Comparison of ENCODE assay signal across 19 mouse cellular contexts in the genomic region with DNA sequence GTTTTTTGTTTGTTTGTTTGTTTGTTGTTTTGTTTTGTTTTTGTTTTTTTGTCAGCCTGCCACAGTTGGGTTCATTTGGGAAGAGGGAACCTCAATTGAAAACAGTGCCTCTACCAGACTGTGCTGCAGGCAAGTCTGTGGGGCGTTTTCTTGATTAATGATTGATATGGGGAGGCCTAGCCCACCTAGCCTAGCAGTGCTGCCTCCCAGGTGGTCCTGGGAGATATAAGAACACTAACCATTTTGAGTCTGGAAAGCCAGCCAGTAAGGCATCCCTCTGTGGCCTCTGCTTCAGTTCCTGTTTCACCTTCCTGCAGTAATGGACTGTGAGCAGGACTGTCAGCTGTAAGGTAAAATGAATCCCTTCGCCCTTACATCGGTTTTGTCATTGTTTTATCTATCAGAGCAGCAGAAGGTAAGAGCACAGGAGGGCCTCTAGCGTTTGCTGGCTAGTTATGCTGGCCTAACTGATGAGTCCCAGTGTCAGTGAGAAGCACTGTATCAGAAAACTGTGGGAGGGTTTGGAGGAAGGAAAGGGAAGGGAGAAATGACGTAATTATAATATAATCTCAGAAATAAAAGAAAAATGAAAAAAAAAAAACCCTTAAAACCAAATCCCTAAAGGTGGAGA. TPM values are rescaled to one million over a fixed set of nuclear protein-coding genes. Genes with fewer than 3 reads are reported as not detected.
DNase-seq lines count a peak whose midpoint lies in the region; ATAC-seq and TF ChIP-seq lines count a peak whose summit lies in the region.
"Had no signal": no experiment of that assay in that cellular context is flagged by ENCODE, and none has a peak within 500 bp of the region (broad histone marks: within the 10 kb centered on the region; RNA-seq: fewer than 3 reads in every experiment).

No protein-coding gene starts in this region.

- H3K4me2 ChIP-seq in stomach, embryonic 14.5 days (replicated peaks; ENCODE audit: low read depth, low read length): no peak overlapping the region
- no peak overlapping the region for H3K4me2 ChIP-seq in stomach, postnatal 0 days (replicated peaks; ENCODE audit: low read depth)
- peak overlapping the region; percentile 78 for H3K4me2 ChIP-seq in liver, embryonic 13.5 days
- H3K4me2 ChIP-seq in kidney, embryonic 14.5 days (replicated peaks; ENCODE audit: low read depth, low read length): no peak overlapping the region
- H3K4me2 ChIP-seq: forebrain, embryonic 13.5 days; hindbrain, embryonic 12.5 days; intestine, embryonic 15.5 days; lung, embryonic 14.5 days; neural tube, embryonic 12.5 days had no signal

- no peak for TF ChIP-seq CTCF in stomach, postnatal 0 days (IDR thresholded peaks at IDR 0.05; ENCODE audit: low read depth)

- H3K27me3 ChIP-seq in stomach, embryonic 14.5 days (ENCODE audit: control insufficient read depth, insufficient read depth, low read length): no peaks in the 10 kb centered on the region
- no peaks in the 10 kb centered on the region for H3K27me3 ChIP-seq in stomach, postnatal 0 days (ENCODE audit: control insufficient read depth, insufficient read depth, low read length)
- H3K27me3 ChIP-seq in liver, embryonic 13.5 days: no peaks in the 10 kb centered on the region
- H3K27me3 ChIP-seq in kidney, embryonic 14.5 days (ENCODE audit: control insufficient read depth, insufficient read depth, low read length): no peaks in the 10 kb centered on the region
- H3K27me3 ChIP-seq: forebrain, embryonic 13.5 days; hindbrain, embryonic 12.5 days; intestine, embryonic 15.5 days; neural tube, embryonic 12.5 days had no signal

- no peak overlapping the region for H3K4me3 ChIP-seq in stomach, embryonic 14.5 days (ENCODE audit: low read depth, low read length)
- H3K4me3 ChIP-seq in stomach, postnatal 0 days (ENCODE audit: low read depth, low read length): no peak overlapping the region
- peak overlapping the region; percentile 55 for H3K4me3 ChIP-seq in liver, embryonic 13.5 days (replicated peaks)
- H3K4me3 ChIP-seq in kidney, embryonic 14.5 days (ENCODE audit: low read length): no peak overlapping the region
- H3K4me3 ChIP-seq: forebrain, embryonic 13.5 days; heart, adult 2 months; hindbrain, embryonic 12.5 days; intestine, embryonic 15.5 days; neural tube, embryonic 12.5 days had no signal

- no peak for TF ChIP-seq EP300 in stomach, postnatal 0 days (optimal IDR thresholded peaks at IDR 0.05)

- 51% methylated on average over 5 of the region's 5 CpGs for WGBS in stomach, embryonic 14.5 days
- WGBS in stomach, postnatal 0 days: 61% methylated on average over 5 of the region's 5 CpGs
- 14% methylated on average over 5 of the region's 5 CpGs for WGBS in liver, embryonic 13.5 days (ENCODE audit: insufficient replicate concordance)
- 70% methylated on average over 5 of the region's 5 CpGs for WGBS in kidney, embryonic 14.5 days

- H3K4me1 ChIP-seq in stomach, embryonic 14.5 days (ENCODE audit: control insufficient read depth, insufficient read depth, low read length): no peaks in the 10 kb centered on the region
- no peaks in the 10 kb centered on the region for H3K4me1 ChIP-seq in stomach, postnatal 0 days (replicated peaks; ENCODE audit: control insufficient read depth, insufficient read depth)
- H3K4me1 ChIP-seq in liver, embryonic 13.5 days (replicated peaks): peaks cover 69% of the 10 kb centered on the region
- H3K4me1 ChIP-seq in kidney, embryonic 14.5 days (ENCODE audit: control insufficient read depth, insufficient read depth, low read length): peaks cover 15% of the 10 kb centered on the region
- H3K4me1 ChIP-seq: intestine, embryonic 15.5 days had no signal

- no peak overlapping the region for H3K27ac ChIP-seq in stomach, embryonic 14.5 days (ENCODE audit: low read length)
- no peak overlapping the region for H3K27ac ChIP-seq in stomach, postnatal 0 days (replicated peaks)
- peak overlapping the region; percentile 87 for H3K27ac ChIP-seq in liver, embryonic 13.5 days
- no peak overlapping the region for H3K27ac ChIP-seq in kidney, embryonic 14.5 days (ENCODE audit: low read depth, low read length)
- H3K27ac ChIP-seq: forebrain, embryonic 13.5 days; heart, adult 2 months; hindbrain, embryonic 12.5 days; intestine, embryonic 15.5 days; kidney, postnatal 0 days; neural tube, embryonic 12.5 days had no signal

- no peaks in the 10 kb centered on the region for H3K9me3 ChIP-seq in stomach, embryonic 14.5 days (ENCODE audit: control insufficient read depth, low read depth, low read length)
- no peaks in the 10 kb centered on the region for H3K9me3 ChIP-seq in stomach, postnatal 0 days (ENCODE audit: control insufficient read depth, low read length)
- H3K9me3 ChIP-seq in liver, embryonic 13.5 days (replicated peaks): no peaks in the 10 kb centered on the region
- H3K9me3 ChIP-seq in kidney, embryonic 14.5 days (ENCODE audit: control insufficient read depth, low read length): no peaks in the 10 kb centered on the region
- H3K9me3 ChIP-seq: forebrain, embryonic 13.5 days; hindbrain, embryonic 12.5 days; intestine, embryonic 15.5 days; neural tube, embryonic 12.5 days had no signal

- H3K9ac ChIP-seq in stomach, embryonic 14.5 days (replicated peaks; ENCODE audit: low read depth, low read length): no peak overlapping the region
- H3K9ac ChIP-seq in stomach, postnatal 0 days (ENCODE audit: low read length): no peak overlapping the region
- peak overlapping the region; percentile 64 for H3K9ac ChIP-seq in liver, embryonic 13.5 days
- H3K9ac ChIP-seq in kidney, embryonic 14.5 days (ENCODE audit: low read depth, low read length): no peak overlapping the region
- H3K9ac ChIP-seq: forebrain, embryonic 13.5 days; hindbrain, embryonic 12.5 days; intestine, embryonic 15.5 days; lung, embryonic 14.5 days; neural tube, embryonic 12.5 days had no signal

- peak; percentile 83; the same call in 1 of the 2 replicates for ATAC-seq in cerebellum, adult (ENCODE audit: insufficient number of reproducible peaks, low FRiP score, low TSS enrichment)
- peak; percentile 37; the same call in 1 of the 2 replicates for ATAC-seq in stomach, embryonic 14.5 days (ENCODE audit: insufficient number of reproducible peaks, insufficient read depth, low FRiP score, low read depth)
- no peak for ATAC-seq in stomach, postnatal 0 days (ENCODE audit: low FRiP score, low TSS enrichment)
- peak; percentile 93 for ATAC-seq in liver, embryonic 13.5 days (ENCODE audit: low read depth)
- no peak for ATAC-seq in kidney, embryonic 14.5 days (ENCODE audit: low FRiP score, low TSS enrichment)
- ATAC-seq: activated CD4-positive, CD25-positive, alpha-beta regulatory T cell, adult 4 months; forebrain, embryonic 13.5 days; intestine, embryonic 15.5 days had no signal

- no peak for DNase-seq in cerebellum, adult 11 months
- DNase-seq in stomach, postnatal 0 days (ENCODE audit: low spot score): no peak
- DNase-seq in liver, embryonic 13.5 days: peak; percentile 59
- no peak for DNase-seq in lung, postnatal 10 days
- no peak for DNase-seq in adrenal gland, postnatal 36 days
- DNase-seq: adrenal gland, postnatal 25 days; heart, adult 2 months; lung, embryonic 14.5 days; right cerebral cortex, postnatal 4 days; thymus, postnatal 14 days had no signal

- no peaks in the 10 kb centered on the region for H3K36me3 ChIP-seq in stomach, embryonic 14.5 days (ENCODE audit: control insufficient read depth, insufficient read depth, low read length)
- no peaks in the 10 kb centered on the region for H3K36me3 ChIP-seq in stomach, postnatal 0 days (ENCODE audit: control insufficient read depth, insufficient read depth, low read length)
- H3K36me3 ChIP-seq in liver, embryonic 13.5 days: 0 out of 2 replicates have a peak, but pooled peaks cover 3% of the 10 kb centered on the region
- H3K36me3 ChIP-seq in kidney, embryonic 14.5 days (ENCODE audit: control insufficient read depth, insufficient read depth, low read length): no peaks in the 10 kb centered on the region
- H3K36me3 ChIP-seq: hindbrain, embryonic 12.5 days; intestine, embryonic 15.5 days; neural tube, embryonic 12.5 days had no signal

RNA-seq across cellular contexts. Expression of a gene that starts 15.5 kb away (rescaled TPM):
- polyA plus RNA-seq in stomach, embryonic 14.5 days (2014; fragmentation: Nextera tagmentation; extraction: Ambion mirVana): 22.7 and 26.1 TPM in 2 replicates
- 8.0 and 8.8 TPM in 2 replicates for polyA plus RNA-seq in stomach, postnatal 0 days (2015; fragmentation: Nextera tagmentation; extraction: Ambion mirVana)
- 11.1 and 11.4 TPM in 2 replicates for polyA plus RNA-seq in liver, embryonic 13.5 days (2015; fragmentation: Nextera tagmentation; extraction: Ambion mirVana)
- polyA plus RNA-seq in kidney, embryonic 14.5 days (2014; fragmentation: Nextera tagmentation; extraction: Ambion mirVana): 15.2 and 19.7 TPM in 2 replicates
- total RNA-seq in adrenal gland, postnatal 36 days (2021): 10 to 100 TPM; 49.9 to 59.9 TPM

Comparison
In these comparisons a context has a peak if more than half of its experiments do, and no peak if none do; other contexts are left out.
1. ATAC-seq: peak in cerebellum, adult (single experiment), stomach, embryonic 14.5 days (single experiment) and liver, embryonic 13.5 days (single experiment); none in stomach, postnatal 0 days (single experiment) and kidney, embryonic 14.5 days (single experiment).